Mouse (Mus musculus) T-helper 17 cell (primary cell): ENCODE results near the gene Lmnb2.

Source experiments
- in situ Hi-C, 2 experiments: fragments of 300-600 bp; cut with MboI, MseI; formaldehyde crosslinking; loops; 1 replicate in 1 of 2; 2 replicates in 1 of 2; pipeline ENCODE4 v1.15.1; 2025; ENCODE audit warnings: high pct_unique_total_duplicates in 2 of 2

The Lmnb2 gene

GRCm38 (mm10) chr10:80946684-80947437 lies 28.8 kb upstream of the Lmnb2 start:
- in situ Hi-C loops, result loop anchor here (10.0 to 25.0 kb wide), 2 partner anchors 62 to 1815 kb away; partner anchors contain the start of gene Nfyb (in 1 of the 2)

DNA sequence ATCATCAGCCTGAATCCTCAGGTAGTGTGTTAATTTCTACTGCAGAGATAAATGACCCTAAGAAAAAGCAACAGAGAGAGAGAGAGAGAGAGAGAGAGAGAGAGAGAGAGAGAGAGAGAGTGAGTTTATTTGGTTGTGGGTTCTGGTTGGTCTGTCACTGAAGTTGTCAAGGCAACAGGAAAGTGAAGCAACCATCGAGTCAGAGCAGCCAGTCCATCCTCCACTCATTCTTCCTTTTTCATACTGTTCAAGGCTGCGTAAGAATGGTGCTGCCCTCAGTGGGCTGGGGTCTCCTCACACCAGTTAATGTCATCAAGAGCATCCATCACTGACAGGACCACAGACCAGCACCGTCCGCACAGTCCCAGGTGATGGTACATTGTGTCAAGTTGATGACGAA lies 26.2 kb upstream of the Lmnb2 start:
- in situ Hi-C loops, result loop anchor here (10.0 to 25.0 kb wide), 2 partner anchors 59 to 1818 kb away; partner anchors contain the start of gene Nfyb (in 1 of the 2)

DNA sequence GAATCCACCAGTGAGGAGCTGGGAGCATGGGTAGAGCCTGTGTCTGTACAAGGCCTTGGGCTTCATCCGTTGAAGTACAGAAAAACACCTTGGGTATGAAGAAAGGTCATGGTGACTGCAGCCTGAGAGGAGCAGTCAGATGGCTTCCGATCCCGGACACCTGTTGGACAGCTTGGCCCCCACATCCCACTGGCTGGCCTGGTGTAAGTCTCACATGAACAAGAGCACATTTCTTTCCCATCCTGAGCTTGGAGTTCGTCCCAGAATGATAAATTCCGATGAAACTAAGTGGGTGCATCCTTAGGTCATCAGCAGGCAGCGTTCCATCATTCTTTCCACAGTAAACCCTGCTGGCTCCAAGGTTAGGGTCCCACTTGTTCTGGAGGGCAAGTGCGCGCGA lies 25.7 kb upstream of the Lmnb2 start:
- in situ Hi-C loops, result loop anchor here (10.0 to 25.0 kb wide), 2 partner anchors 59 to 1819 kb away; partner anchors contain the start of gene Nfyb (in 1 of the 2)

- in situ Hi-C loops, result loop anchor here (10.0 to 25.0 kb wide), 2 partner anchors 58 to 1819 kb away; partner anchors contain the start of gene Nfyb (in 1 of the 2)
Observed at GRCm38 (mm10) chr10:80942919-80943318, 24.9 kb upstream of the Lmnb2 start.

DNA sequence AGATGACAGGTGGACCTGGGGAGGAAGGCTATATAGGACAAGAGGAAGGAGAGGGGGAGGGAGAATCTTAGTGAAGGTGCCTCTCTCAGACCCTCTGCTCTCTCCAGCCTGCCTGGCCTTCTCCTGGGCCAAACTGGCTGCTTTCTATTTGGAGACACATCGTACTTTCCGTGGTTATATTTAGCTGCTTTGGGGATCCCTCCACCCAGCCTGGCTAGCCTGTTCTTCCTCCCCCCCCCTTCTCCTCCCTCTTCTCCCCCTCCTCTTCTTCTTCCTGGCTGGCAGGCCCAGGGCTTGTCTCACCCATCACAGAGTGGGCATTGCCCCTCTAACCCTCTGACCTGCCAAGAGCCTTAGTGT lies 22.9 kb upstream of the Lmnb2 start:
- in situ Hi-C loops, result loop anchor here (10.0 to 25.0 kb wide), 2 partner anchors 56 to 1821 kb away; partner anchors contain the start of gene Nfyb (in 1 of the 2)

DNA sequence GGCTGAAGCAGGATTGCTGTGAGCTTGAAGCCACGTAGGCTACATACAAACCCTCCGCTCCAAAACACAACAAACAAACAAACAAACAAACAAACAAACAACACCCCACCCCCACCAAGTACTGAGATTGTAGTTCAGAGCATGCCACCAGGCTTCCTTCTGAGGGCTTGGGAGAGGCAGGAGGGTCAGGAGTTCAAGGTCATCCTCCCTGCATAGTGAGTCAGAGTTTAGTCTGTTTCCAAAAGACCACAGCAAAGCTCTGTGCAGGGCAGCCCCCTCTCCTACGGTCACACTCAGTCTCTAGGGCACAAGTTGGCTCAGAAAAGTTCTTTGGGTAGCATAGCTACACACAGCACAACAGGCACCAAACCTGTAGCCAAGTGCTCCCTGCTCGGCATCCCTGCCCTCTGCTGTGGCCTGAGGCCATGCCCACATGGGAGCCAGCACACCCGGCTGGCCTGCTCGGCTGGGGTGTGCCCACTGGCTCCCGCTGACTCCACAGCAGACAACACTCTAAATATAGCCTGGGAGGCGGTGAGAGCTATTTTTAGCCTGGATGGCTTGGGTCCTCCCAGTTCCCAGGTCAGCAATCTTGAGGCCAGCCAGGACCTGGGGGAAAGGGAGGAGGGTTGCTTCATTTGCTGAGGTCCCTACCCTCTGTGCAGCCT lies 22.4 kb upstream of the Lmnb2 start:
- in situ Hi-C loops, result loop anchor here (10.0 to 25.0 kb wide), 2 partner anchors 56 to 1822 kb away; partner anchors contain the start of gene Nfyb (in 1 of the 2)

GRCm38 (mm10) chr10:80939671-80940070 lies 21.6 kb upstream of the Lmnb2 start:
- in situ Hi-C loops, result loop anchor here (10.0 to 25.0 kb wide), 2 partner anchors 55 to 1823 kb away; partner anchors contain the start of gene Nfyb (in 1 of the 2)

DNA sequence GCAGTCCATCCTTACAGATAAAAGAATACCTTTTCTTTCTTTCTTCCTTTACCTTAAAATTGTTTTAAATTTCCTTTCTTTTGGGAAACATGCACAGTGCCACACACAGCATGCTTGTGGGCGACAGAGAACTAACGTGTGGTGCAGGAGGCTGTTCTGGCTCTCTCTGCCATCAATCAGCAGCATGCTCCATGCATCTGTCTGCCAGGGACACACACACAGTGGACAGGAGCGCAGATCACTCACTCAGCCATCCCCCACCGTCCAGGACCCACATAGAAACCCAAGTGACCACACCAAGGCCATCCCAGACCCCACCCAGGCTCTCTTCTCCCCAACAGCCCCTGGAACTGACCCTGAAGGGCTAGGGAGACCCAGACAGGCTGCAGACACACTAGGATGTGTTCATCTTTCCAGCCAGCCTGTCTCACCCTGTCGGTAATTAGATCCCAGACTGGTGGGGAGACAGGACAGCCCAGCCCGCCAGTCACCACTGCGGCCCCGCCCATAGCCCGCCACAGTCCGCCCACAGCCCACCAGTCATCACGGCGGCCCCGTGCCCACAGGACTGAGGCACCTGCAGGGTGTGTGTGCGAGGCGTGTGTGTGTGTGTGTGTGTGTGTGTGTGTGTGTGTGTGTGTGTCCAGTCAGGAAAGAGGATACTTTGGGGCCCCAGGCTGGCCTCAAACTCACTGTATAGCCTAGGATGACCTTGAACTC lies 20.9 kb upstream of the Lmnb2 start:
- in situ Hi-C loops, result loop anchor here in 1 of 2 experiments (25.0 kb wide), 1 partner anchor 1823 kb away; the partner anchor contains the start of gene Nfyb

GRCm38 (mm10) chr10:80937646-80938045 lies 19.6 kb upstream of the Lmnb2 start:
- in situ Hi-C loops, result loop anchor here in 1 of 2 experiments (25.0 kb wide), 1 partner anchor 1825 kb away; the partner anchor contains the start of gene Nfyb

DNA sequence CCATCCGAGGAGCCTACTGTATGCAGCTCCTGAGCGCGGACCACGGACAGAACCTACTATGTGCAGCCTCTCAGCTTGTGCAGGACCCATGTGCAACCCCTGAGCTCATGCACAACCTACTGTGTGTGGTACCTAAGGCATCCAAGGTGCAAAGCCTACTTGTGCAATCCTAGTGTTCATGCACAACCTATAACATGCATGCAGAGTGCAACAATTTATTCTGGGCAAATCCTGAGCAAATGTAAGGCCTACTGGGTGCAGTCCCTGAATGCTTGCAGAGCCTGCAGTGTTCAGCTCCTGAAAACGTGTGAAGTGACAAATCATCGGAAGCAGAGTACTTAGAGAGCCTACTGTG lies 18.7 kb upstream of the Lmnb2 start:
- in situ Hi-C loops, result loop anchor here in 1 of 2 experiments (25.0 kb wide), 1 partner anchor 1826 kb away; the partner anchor contains the start of gene Nfyb

DNA sequence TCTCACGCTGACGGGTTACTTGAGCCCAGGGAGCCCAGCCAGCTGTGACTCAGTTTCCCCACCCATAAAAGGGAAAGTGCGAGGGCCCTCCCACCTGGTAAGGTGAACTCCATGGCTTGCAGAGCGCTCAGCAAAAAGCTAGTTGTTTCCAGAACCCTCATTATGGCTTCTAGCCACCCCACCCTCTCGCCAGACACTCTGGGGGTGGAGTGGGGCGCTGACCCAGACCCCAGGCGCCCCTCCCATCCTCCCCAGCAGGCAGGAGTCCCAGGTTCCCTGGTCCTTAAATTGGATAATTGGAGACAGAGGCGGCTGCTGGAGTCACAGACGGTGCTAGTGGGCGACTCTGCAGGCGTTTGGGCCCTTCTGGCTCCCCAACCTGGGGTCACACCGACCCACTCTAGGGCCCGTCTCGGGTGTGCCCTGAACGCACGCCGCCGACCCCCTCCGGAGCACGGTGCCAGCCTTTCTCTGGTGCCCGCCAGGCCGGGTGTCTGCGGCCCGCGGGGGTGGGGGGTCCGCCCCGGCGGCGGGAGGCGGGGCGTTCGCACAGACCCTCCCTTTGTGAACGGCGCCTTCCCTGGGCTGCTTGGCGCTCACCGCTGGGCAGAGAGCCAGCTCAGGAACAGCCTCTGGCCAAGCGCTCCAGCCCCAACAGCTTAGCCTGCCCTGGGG lies 18.2 kb upstream of the Lmnb2 start:
- in situ Hi-C loops, result loop anchor here in 1 of 2 experiments (25.0 kb wide), 1 partner anchor 1826 kb away; the partner anchor contains the start of gene Nfyb

DNA sequence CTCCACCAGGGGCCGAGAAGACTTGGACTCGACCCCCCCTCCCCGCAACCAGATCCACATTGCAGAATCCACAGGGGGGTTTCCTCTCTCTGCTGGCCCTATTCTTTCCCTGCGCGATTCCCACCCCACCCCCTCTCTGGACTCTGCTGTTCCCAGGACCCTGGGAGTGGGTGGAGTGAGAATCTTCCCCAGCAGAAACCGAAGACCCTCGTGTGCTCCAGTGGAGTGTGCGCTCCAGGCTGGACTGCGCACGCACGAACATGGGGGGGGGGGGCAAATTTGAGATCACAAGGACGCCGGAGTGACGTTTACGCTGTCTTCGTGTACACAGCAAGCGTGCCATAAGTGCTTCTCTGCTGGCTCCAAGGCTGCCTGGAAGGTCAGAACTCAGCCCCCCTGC lies 17.7 kb upstream of the Lmnb2 start:
- in situ Hi-C loops, result loop anchor here in 1 of 2 experiments (25.0 kb wide), 1 partner anchor 1827 kb away; the partner anchor contains the start of gene Nfyb

- in situ Hi-C loops, result loop anchor here in 1 of 2 experiments (25.0 kb wide), 1 partner anchor 1827 kb away; the partner anchor contains the start of gene Nfyb
Observed at GRCm38 (mm10) chr10:80935241-80935640, 17.2 kb upstream of the Lmnb2 start.

DNA sequence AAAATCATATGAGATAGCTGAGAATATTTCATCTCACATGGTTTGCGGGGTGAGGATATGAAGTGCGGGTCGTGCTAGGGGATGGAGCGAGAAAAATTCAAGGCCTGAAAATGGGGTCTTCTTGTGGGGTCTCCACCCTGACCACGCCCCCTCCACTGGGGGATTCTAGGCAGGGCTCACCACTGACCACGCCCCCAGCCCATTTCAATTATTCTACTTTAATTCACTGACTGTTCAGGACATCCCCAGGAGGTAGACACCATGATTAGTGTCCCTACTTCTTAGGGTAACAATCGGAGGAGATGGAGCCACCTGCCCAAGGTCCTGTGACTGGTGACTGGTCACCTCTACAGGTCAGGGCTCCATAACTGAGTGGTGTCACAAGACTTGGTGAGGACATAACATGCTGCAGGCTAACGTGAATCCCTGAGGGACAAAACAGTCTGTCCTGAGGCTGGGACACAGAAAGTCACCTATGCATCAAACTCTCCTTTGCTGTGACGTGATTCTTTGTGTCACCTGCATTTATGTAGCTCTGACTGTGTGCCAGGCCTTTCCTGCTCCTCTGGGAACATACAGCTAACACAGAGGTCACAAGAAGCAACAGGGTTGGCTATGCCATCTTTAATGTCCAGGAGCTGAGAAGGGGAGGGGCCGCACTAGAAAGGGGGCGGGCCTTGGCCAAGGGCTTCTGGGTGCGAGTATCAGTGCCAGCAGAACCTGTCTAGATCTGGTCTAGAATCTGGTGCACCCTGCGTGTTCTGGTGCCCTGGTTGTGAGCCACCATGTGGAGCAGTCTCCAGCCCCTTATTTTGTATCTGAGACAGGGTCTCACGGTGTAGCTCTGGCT lies 16.3 kb upstream of the Lmnb2 start:
- in situ Hi-C loops, result loop anchor here in 1 of 2 experiments (25.0 kb wide), 1 partner anchor 1828 kb away; the partner anchor contains the start of gene Nfyb

- in situ Hi-C loops, result loop anchor here in 1 of 2 experiments (25.0 kb wide), 1 partner anchor 1829 kb away; the partner anchor contains the start of gene Nfyb
Observed at GRCm38 (mm10) chr10:80933421-80933979, 15.5 kb upstream of the Lmnb2 start.

GRCm38 (mm10) chr10:80932700-80933420 lies 14.8 kb upstream of the Lmnb2 start:
- in situ Hi-C loops, result loop anchor here in 1 of 2 experiments (25.0 kb wide), 1 partner anchor 1829 kb away; the partner anchor contains the start of gene Nfyb

DNA sequence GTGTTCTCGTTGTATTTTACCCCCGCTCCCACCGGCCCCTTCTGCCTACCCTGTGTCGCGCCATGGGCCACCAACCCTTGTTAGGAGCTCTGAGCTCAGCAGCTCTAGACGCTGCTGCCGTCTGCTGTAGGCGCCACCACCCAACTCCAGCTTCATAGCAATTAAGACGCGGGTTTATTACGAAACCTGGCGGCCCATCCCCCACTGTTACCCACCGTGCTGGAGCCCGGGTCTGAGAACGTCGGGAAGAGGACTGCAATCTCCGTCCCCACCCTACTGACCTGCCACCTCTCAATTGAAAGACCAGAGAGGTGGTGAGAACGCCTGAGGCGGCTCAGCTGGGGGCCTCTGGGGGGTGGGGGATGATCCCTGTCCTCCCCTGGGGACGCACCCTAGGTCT lies 14.2 kb upstream of the Lmnb2 start:
- in situ Hi-C loops, result loop anchor here in 1 of 2 experiments (25.0 kb wide), 1 partner anchor 1830 kb away; the partner anchor contains the start of gene Nfyb

- in situ Hi-C loops, result loop anchor here in 1 of 2 experiments (25.0 kb wide), 1 partner anchor 1831 kb away; the partner anchor contains the start of gene Nfyb
Observed at GRCm38 (mm10) chr10:80931695-80932094, 13.7 kb upstream of the Lmnb2 start.
